Mouse (Mus musculus): ENCODE data around the gene Ube2r2. TPM values are rescaled to one million over a fixed set of nuclear protein-coding genes. Genes with fewer than 3 reads are reported as not detected.

The Ube2r2 gene
- polyA plus RNA-seq, 1 experiment from 2014 or later, result 93.9 TPM

DNA sequence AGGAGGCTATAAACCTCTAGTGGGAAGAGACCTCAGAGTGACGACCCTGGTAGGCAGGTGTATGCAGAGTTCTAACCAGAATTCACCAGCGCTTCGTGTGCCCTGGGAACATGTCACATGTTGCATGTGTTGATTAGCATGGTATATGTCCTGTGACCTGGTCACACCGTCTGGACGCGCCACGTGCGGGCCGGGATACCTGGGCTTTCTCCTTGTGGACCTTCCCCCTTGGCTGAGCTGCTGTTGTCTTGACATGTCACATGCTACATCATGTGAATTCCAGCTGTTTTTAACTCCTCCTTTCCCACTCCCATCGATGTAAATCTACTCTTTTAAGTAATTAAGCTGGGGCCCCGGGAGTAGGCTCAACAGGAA lies 37.0 kb upstream of the Ube2r2 start:
- peak overlapping the region; percentile 35 for H3K4me3 ChIP-seq (replicated peaks; ENCODE audit: low read depth, low read length)
- WGBS, result 6% methylated on average over 11 of the region's 11 CpGs
- H3K9me3 ChIP-seq (replicated peaks; ENCODE audit: low read length), result no peaks in the 10 kb centered on the region
- H3K4me1 ChIP-seq (replicated peaks; ENCODE audit: insufficient read depth, low read length), result peaks cover 13% of the 10 kb centered on the region; the same call in 1 of the 2 replicates
- no peaks in the 10 kb centered on the region for H3K27me3 ChIP-seq (ENCODE audit: insufficient read depth, low read length)
- H3K36me3 ChIP-seq (ENCODE audit: insufficient read depth, low read length), result no peaks in the 10 kb centered on the region
- no peak overlapping the region for H3K9ac ChIP-seq (ENCODE audit: low read depth, low read length)
- ATAC-seq (replicated peaks; ENCODE audit: low FRiP score, low read depth), result peak; percentile 39; the same call in 1 of the 2 replicates
- TF ChIP-seq CTCF (IDR thresholded peaks at IDR 0.05; ENCODE audit: low read depth), result no peak
- H3K4me2 ChIP-seq (ENCODE audit: low read length), result peak overlapping the region; percentile 83
- peak; percentile 33 for DNase-seq (ENCODE audit: low spot score)
- no peak overlapping the region for H3K27ac ChIP-seq

DNA sequence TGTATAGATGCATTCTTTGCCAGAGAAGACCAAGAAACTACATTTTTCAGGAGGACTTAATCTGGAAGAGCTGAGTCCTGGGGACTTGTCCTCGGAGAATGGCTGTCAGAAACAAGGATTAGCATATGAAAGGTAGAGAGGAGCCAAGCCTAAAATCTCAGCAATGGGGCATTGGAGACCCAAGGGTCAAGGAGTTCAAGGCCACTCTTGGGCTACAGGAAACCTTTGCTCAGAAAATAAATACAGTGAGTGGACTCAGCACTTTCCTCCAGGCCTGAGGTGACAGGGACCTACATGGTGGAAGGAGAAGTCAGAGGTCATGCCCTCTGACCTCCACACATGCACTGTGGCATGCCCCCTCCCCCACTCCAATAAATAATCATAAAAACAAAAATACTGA lies 34.6 kb upstream of the Ube2r2 start:
- Histone ChIP-seq H3K9ac (ENCODE audit: low read depth, low read length) (no peak overlapping the region), H3K4me3 (replicated peaks; ENCODE audit: low read depth, low read length) (no peak overlapping the region), H3K4me1 (replicated peaks; ENCODE audit: insufficient read depth, low read length) (peaks cover 13% of the 10 kb centered on the region; the same call in 1 of the 2 replicates), H3K27ac (no peak overlapping the region), H3K36me3 (ENCODE audit: insufficient read depth, low read length) (no peaks in the 10 kb centered on the region), H3K9me3 (replicated peaks; ENCODE audit: low read length) (no peaks in the 10 kb centered on the region), H3K27me3 (ENCODE audit: insufficient read depth, low read length) (no peaks in the 10 kb centered on the region), H3K4me2 (ENCODE audit: low read length) (no peak overlapping the region)
- TF ChIP-seq CTCF (IDR thresholded peaks at IDR 0.05; ENCODE audit: low read depth), result no peak
- DNase-seq (ENCODE audit: low spot score), result no peak
- 67% methylated on average over 1 of the region's 1 CpGs for WGBS
- ATAC-seq (replicated peaks; ENCODE audit: low FRiP score, low read depth), result no peak

- Histone ChIP-seq H3K4me1 (replicated peaks; ENCODE audit: insufficient read depth, low read length) (peaks cover 8% of the 10 kb centered on the region; the same call in 1 of the 2 replicates), H3K4me3 (replicated peaks; ENCODE audit: low read depth, low read length) (no peak overlapping the region), H3K36me3 (ENCODE audit: insufficient read depth, low read length) (no peaks in the 10 kb centered on the region), H3K27ac (no peak overlapping the region), H3K27me3 (ENCODE audit: insufficient read depth, low read length) (no peaks in the 10 kb centered on the region), H3K4me2 (ENCODE audit: low read length) (no peak overlapping the region), H3K9me3 (replicated peaks; ENCODE audit: low read length) (no peaks in the 10 kb centered on the region), H3K9ac (ENCODE audit: low read depth, low read length) (no peak overlapping the region)
- ATAC-seq (replicated peaks; ENCODE audit: low FRiP score, low read depth), result no peak
- no peak for DNase-seq (ENCODE audit: low spot score)
- TF ChIP-seq CTCF (IDR thresholded peaks at IDR 0.05; ENCODE audit: low read depth), result no peak
Measured at GRCm38 (mm10) chr4:41102901-41103300, 32.6 kb upstream of the Ube2r2 start.

DNA sequence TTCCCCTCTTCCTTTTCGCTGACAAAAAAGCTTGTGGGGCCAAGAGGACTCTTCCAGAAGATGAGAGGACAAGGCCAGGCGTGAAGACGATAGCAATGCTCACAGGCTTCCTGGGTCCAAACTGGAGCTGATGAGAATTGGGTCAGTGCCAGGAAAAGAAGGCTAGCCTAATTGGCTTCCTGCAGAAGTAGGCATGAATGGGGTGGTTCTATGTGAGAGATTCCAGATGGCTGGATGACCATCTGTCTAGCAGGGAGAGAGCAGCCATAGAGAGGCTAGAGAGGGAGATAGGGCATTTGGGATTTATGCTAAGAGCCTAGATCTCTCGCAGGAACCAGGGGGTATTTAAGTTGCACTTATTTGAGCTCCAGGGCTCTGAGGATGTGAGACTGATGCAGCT lies 28.1 kb upstream of the Ube2r2 start:
- Histone ChIP-seq H3K27ac (no peak overlapping the region), H3K9ac (ENCODE audit: low read depth, low read length) (no peak overlapping the region), H3K4me2 (ENCODE audit: low read length) (no peak overlapping the region), H3K27me3 (ENCODE audit: insufficient read depth, low read length) (no peaks in the 10 kb centered on the region), H3K4me3 (replicated peaks; ENCODE audit: low read depth, low read length) (no peak overlapping the region), H3K36me3 (ENCODE audit: insufficient read depth, low read length) (no peaks in the 10 kb centered on the region), H3K4me1 (replicated peaks; ENCODE audit: insufficient read depth, low read length) (no peaks in the 10 kb centered on the region), H3K9me3 (replicated peaks; ENCODE audit: low read length) (no peaks in the 10 kb centered on the region)
- no peak for DNase-seq (ENCODE audit: low spot score)
- 68% methylated on average over 4 of the region's 4 CpGs for WGBS
- TF ChIP-seq CTCF (IDR thresholded peaks at IDR 0.05; ENCODE audit: low read depth), result no peak
- ATAC-seq (replicated peaks; ENCODE audit: low FRiP score, low read depth), result no peak

DNA sequence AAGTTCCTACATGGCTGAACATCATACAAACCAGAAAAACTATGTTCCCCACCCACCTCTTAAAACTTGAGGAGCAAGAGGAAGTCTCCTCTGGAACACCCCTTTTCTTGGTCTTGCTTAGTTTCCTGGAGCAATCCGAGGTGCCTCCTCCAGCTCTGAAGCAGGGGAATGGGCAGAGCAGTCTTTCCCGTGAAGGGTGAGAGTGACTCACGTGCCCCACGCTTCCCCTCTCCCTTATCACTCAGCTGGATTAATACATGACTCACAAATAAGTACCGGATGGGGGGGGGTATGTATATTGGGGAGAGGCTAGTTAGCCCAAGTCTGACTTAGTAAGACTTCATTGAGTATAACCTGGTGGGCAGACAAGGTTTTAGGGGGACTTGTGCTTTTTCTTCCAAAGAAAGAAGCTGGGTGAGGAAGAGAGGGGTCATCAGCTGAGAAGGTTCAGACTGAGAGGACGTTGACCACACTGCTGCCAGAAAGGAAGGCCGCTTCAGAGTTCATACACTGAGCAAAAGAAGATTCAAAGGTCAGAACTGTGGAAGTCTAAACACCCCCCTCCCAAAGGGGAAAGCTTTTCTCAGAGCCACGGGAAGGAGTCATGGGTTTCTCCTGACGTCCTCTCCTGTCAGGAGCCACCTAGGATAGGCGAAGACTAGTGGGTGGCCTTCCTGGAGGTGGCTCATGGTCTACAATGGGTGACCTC lies 26.7 kb upstream of the Ube2r2 start:
- no peak for TF ChIP-seq CTCF (IDR thresholded peaks at IDR 0.05; ENCODE audit: low read depth)
- Histone ChIP-seq H3K9ac (ENCODE audit: low read depth, low read length) (no peak overlapping the region), H3K36me3 (ENCODE audit: insufficient read depth, low read length) (0 out of 2 replicates have a peak, but pooled peaks cover 2% of the 10 kb centered on the region), H3K27me3 (ENCODE audit: insufficient read depth, low read length) (no peaks in the 10 kb centered on the region), H3K9me3 (replicated peaks; ENCODE audit: low read length) (no peaks in the 10 kb centered on the region), H3K4me1 (replicated peaks; ENCODE audit: insufficient read depth, low read length) (no peaks in the 10 kb centered on the region), H3K4me3 (replicated peaks; ENCODE audit: low read depth, low read length) (no peak overlapping the region), H3K27ac (no peak overlapping the region), H3K4me2 (ENCODE audit: low read length) (no peak overlapping the region)
- no peak for DNase-seq (ENCODE audit: low spot score)
- 69% methylated on average over 10 of the region's 10 CpGs for WGBS
- no peak; the same call in 1 of the 2 replicates for ATAC-seq (replicated peaks; ENCODE audit: low FRiP score, low read depth)

GRCm38 (mm10) chr4:41114358-41115070 lies 21.0 kb upstream of the Ube2r2 start:
- Histone ChIP-seq H3K9me3 (replicated peaks; ENCODE audit: low read length) (no peaks in the 10 kb centered on the region), H3K4me3 (replicated peaks; ENCODE audit: low read depth, low read length) (no peak overlapping the region), H3K9ac (ENCODE audit: low read depth, low read length) (no peak overlapping the region), H3K27ac (no peak overlapping the region), H3K36me3 (ENCODE audit: insufficient read depth, low read length) (peaks cover 45% of the 10 kb centered on the region), H3K4me2 (ENCODE audit: low read length) (no peak overlapping the region), H3K4me1 (replicated peaks; ENCODE audit: insufficient read depth, low read length) (no peaks in the 10 kb centered on the region), H3K27me3 (ENCODE audit: insufficient read depth, low read length) (no peaks in the 10 kb centered on the region)
- DNase-seq (ENCODE audit: low spot score), result no peak
- ATAC-seq (replicated peaks; ENCODE audit: low FRiP score, low read depth), result no peak
- TF ChIP-seq CTCF (IDR thresholded peaks at IDR 0.05; ENCODE audit: low read depth), result no peak
- WGBS, result 84% methylated on average over 9 of the region's 9 CpGs

All from kidney, postnatal 0 days (tissue).